Mouse (Mus musculus) right cerebral cortex, postnatal 14 days (tissue): Measurements from ENCODE around the gene Cdca5.

Experiments
- DNase-seq: peaks from one replicate; pipeline ENCODE4 v3.0.0; 2022

The Cdca5 gene

DNA sequence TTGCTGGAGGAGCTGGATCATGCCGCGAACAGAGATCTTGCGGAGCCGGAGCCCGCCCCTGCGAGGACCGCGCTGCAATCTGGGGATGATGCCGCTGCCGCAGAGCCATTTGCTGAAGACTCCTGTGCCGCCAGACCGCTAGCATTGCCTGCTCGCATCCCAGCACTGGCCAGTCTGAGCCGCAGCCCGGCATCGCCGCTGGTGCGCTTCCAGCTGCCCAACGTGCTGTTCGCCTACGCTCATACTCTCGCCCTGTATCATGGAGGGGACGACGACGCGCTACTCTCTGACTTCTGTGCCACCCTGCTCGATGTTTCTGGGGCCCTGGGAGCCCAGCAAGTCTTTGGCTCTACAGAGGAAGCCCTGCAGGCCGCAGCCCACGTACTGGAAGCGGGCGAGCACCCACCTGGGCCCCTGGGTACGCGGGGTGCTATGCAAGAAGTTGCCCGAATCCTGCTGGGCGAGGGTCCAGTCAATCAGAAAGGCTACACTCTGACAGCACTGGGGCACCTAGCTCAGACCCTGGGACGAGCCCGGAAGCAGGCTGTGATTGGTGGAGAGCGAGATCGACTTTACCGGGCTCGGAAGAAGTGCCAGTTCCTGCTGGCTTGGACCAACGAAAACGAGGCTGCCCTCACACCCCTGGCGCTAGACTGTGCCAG lies 23.0 kb upstream of the Cdca5 start:
- DNase-seq, result peak; percentile 55

DNA sequence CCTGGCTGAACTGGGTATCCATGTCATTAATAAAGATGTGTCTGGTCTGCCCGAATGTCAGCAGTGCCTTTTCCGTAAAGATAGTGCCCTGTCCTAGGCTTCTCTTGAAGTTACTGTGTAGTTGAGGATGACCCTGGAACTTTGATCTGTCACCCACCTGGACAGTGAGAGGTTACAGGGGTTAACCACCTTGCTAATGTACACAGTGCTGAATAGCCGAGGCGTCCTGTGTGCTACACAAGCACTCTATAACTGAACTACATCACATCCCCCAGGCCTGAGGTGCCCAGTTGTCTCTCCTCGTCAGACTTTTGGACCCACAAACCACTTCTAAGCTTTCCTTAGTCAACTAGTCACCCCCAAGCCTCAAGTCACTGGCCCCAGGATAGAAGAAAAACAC lies 22.4 kb upstream of the Cdca5 start:
- no peak for DNase-seq

DNA sequence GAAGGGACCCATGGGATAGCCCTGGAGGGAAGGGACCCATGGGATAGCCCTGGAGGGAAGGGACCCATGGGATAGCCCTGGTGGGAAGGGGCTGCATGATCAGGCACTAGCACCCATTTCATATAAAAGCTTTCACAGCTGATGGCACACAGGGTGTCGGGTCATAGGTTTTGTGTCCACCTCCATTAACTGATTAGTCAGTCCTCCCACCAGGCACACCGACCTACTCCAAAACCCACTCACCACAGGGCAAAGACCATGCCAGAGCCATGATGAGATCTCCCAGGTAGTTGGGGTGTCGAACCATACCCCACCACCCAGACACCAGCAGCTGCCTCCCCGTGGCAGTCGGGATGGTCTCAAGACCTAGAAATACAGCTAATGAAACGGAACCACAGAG lies 21.7 kb upstream of the Cdca5 start:
- no peak for DNase-seq

DNA sequence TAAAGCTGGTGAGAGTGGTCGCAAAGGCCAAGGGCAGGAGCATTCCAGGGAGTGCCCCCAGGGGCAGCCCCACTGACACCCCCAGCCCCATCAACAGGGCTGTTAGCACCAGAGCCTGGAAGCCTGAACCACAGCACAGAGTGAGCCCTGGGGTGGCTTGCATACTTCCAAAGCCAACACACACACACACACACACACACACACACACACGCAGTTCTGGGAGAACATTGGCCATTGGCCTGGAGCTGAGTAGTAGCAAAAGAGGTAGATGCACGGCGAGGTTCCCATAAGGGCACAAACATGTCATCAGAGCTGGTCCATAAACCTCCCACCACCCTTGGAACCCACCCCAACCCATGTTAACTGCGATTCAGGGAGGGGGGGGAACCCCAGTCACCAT lies 18.2 kb upstream of the Cdca5 start:
- DNase-seq, result peak; percentile 42

DNA sequence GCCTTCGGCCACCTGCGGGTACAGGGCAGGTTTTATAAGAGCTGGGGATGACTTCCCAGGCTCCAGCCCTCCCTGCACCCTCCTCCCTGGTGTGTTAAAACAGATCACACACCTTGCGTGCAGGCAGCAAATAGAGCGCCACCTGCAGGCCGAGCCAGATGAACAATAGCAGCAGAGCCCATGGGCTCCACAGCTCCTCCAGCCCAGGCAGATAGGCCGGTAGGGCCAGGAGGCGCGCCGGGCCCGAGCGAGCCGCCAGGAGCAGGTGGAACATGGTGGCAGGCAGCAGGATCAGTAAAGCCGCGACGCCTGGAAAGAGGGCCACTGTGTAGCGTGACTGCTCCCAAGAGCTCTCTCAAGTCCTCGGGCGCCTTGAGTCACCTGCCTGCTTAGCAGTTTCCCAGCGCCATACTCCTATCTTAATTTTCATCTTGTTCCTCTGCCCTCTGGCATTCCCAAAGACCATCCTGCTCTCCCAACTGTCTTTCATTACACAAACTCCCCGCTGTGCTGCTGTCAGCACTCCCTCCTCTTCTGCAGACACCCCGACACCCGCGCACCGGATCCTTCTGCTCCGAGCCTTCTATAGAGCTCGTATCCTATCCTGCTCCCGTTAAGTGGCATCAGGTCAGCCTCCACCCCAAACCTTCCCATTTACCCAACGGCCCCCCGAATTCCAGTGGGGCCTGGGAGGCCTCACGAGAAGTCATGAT lies 17.6 kb upstream of the Cdca5 start:
- peak; percentile 90 for DNase-seq

DNA sequence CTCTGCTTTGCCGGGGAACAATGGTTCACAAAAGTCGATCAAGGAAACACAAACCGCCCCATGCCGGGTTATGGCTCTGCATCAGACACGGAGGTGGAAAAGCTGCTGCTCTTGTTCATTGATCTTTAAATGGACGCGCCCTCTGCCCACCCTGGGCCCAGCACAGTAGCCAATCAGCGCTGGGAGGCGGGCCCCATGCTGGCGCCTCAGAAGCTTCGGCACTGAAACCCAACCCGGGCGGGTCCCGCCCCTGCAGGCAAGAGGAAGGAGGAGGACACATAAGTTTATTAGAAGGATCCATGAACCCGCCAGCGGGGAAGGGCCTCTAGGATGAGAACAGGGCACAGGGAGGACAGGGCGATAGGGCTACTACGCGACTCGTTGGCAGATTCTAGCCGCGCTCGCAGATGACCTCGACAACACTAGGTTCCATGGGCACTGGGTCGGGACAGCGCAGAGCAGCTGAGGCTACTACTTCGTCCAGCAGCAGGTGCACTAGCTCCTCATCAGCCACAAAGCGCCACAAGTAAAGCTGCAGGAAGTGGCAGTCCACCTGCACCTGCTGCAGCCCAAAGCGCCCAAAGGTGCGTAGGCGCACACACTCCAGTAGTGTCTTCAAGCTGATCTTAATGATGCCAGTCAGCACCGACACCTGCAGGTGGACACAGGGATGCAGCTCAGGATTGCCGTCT lies 16.9 kb upstream of the Cdca5 start, which contains the start of gene Tm7sf2:
TSS of gene Tm7sf2 (minus strand) at position 650 of the 692 bp plus-strand sequence.
- peak; percentile 86 for DNase-seq

DNA sequence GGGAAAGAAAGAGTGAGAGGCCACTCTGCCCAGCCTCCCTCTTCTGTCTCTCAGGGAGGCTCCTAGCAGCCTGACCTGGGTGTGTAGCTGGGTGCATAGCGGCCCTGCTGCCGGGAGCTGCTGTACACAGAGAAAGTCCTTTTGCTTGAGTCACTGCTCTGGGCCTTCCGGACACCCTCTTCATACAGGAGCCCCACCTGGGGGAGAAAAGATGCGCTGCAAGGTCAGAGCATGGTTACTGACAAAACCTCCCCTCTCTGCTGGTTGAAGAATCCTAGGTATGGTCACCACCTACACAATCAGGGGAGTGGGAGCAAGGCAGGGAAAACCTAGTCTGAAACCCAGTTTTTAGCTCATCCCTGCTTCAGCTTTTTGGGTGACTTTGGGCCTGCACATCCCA lies 15.8 kb upstream of the Cdca5 start:
- DNase-seq, result no peak

DNA sequence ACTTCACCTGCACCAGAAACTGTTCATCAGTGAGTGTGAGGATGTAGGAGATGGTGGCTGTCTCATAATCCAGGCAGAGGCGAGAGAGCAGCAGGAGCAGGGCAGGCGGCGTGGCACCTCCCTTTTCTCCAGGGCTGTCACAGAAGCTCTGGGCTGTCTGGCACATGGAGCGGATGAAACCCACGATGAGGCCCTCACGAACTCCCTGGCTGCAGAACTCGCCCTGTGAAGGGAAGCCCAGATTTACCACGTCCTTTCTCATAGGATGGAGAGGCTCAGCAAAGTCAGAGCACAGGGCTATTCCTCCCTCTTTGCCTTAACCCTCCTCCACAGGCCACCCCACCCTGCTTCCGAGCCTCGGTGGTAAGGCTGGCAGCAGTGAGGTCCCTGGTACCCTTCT lies 14.9 kb upstream of the Cdca5 start:
- DNase-seq, result no peak

DNA sequence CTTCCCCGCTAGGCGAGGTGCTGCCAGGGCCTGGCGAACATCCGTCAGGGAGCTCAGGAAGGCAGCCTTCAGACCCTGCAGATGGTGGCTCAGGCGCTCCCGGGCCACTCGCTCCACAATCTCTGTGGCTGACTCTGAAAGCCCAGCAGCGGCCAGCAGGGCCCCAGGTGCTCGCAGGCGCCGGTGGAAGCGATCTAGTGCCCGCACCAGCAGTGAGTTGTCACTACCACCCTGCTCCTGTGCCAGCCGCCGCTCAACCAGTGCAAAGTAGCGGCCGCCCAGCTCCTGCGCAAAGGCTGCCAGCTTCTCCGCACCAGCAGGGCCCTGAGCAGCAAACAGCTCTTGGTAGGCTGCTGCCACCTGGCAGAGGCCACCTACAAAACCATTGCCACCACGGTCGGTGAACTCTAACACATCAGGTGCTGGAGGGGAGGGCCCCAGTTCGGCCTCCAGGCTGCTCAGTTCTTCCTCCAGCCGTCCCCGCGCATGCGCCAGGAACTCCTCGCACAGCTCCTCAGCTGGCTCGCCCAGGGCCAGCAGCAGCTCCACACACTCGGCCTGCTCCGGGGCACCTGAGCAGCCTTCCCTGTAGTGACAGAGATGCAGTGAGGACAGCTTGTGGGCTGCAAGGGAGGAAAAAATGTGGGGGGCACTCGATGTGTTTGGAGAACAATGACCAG lies 14.1 kb upstream of the Cdca5 start:
- DNase-seq, result no peak

DNA sequence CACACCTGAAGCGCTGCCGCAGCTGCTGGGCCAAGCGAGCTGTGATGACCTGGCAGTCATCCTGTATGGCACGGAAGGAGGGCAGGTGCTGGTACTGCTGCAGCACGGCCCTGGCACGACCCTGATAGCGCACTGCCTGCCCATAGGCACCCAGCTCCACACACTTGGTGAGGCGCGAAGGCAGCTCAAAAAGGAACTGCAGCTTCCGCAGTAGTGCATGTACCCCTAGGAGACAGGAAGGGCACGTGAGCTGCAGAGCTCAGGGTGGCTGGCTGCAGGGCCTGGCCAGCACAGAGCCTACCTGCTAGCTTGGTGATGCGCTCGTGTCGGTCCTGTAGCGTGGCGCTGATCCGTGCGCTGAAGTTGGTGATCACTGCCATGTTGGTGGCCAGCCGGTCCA lies 13.5 kb upstream of the Cdca5 start:
- DNase-seq, result no peak

DNA sequence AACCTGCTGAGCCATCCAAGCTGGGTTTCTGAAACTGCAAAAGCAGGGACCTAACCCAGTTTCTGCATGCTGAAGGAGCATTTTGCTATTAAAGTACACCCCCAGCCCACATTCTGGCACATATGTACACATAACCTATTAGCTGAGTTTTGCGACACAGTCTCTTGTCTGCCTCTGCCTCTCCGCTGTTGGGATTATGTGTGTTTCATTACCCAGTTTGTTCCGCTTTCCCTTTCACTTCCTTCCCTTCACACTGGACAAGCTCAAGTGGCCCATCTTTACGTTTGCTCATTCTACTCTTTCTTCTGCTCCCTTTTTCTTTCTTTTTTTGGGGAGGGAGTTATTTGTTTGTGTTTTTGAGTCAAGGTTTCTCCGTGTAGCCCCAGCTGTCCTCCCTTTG lies 10.9 kb upstream of the Cdca5 start:
- no peak for DNase-seq

DNA sequence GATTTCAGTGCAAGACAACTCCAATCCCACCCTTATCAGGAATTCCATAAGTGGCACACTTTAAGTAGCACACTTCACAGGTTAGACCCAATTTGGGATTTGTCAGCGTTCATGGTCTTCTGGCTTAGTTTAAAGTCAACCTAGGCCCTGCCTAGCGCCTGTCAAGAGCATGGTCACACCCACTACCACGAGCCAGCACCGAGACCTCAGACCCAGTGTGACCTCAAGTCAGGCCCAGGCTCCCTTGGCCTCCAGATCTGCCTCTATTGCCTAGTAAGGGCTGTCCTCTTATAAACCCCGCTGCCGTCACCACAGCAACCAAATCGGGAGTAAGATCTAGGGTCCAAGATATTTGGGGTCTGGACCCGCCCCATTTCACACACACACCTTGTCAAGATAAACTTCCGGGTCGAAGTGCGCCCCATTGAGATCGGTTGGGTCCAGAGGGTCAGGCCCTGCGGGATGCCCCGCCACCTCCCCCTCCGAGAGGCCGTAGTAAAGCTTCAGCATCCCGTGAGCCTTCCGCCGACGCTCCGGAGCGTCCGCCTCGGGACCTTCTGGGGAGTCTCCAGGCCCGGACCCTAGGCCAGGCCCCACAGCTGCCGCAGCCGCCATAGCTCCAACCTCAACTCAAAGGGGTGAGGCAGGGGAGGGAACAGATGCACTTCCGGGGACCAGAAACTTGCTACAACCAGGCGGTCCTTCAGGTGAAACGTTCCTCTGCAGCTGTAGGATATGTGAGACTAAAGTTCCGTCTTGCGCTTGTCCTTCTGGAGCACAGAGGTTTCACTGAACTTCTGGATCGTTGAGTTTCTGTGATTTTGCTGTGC lies 8.0 kb upstream of the Cdca5 start, which contains the start of gene Vps51:
TSS of gene Vps51 (minus strand) at position 668 of the 830 bp plus-strand sequence.
- DNase-seq, result peak; percentile 78

DNA sequence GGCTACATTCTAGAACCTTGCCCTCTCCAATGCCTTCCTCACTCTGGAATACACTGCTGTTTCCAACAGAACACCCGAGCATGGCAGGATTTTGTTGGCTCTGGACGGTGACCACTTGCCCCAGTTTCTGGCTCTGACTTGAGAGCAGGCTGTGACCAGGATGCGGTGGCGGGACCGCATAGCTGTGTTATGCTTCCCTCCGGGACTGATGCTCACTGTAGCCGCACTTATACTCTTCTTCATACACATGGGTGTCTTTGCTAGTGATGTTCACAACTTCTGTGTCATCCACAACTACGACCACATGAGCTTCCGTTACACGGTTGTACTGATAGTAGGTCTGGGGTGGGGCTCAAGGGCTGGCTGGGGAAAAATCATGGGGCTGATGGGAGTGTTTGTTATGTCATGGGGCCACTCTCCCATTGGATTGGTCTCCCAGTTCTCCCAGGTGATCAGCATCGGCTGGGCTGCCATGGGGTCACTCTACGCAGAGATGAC lies 4.8 kb upstream of the Cdca5 start, which contains the start of gene Tmem262:
TSS of gene Tmem262 (plus strand) at position 51 of the 498 bp plus-strand sequence.
- DNase-seq, result no peak

DNA sequence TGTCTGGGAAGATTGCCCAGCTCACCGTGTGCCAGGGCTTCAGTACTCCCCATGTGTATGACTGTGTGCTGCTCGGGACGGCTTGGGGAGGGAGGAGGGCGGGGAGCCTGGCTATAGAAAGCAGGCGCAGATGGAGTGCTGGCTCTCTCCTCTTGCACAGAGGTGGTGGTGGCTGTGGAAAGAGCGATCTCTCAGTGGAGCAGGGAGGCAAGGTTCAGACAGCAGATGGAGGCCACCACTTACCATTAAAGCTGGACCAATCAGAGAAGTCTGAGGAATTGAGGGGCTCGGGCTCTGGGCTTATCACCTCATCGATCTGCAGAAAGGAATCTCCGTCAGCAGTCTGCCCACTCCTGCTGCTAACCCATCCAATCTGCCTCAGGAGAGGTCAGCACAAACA lies 2.6 kb upstream of the Cdca5 start, which contains the start of gene Gm28374:
TSS of gene Gm28374 (minus strand) at position 101 of the 400 bp plus-strand sequence.
- no peak for DNase-seq

DNA sequence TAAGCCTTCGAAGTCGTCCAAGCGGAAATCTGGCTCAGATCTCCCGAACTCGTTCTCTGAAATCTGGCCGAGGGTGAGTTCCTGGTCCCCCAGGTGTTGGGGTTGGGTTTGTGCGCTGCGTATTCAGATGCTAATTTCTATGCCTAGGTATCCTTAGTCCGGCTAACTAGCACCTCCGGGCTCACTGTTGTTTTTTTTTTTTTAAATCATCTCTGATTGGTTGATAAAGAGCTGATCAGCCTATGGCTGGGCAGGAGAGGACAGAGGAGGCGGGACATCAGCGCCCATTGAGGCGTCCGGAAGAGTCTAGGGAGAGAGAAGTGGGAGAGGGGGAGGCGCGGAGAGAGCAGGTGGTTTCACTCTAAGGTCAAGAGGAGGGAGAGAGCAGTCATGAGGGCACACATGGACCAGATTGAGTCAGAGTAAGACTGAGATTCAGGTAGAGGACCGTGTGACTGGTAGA lies 665 bp downstream of the Cdca5 start:
- DNase-seq, result no peak

DNA sequence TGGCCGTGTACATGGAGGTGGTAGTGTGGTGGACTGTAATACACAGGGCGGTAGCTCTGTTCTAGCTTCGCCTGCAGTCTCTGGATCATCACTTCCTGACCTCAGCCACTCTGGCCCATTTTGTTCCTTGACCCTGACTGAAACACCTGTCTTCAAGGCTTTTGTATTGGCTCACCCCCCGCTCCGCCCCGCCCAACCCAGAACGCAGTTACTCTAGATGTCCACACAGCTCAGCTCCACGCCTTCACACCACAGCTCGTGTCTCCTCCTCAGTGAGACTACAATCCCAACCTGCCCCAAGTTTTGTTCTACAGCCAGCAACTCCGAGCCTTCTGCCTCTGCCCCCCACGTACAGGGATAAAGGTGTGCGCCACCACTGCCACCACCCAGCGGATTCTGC lies 4.1 kb downstream of the Cdca5 start:
- no peak for DNase-seq

DNA sequence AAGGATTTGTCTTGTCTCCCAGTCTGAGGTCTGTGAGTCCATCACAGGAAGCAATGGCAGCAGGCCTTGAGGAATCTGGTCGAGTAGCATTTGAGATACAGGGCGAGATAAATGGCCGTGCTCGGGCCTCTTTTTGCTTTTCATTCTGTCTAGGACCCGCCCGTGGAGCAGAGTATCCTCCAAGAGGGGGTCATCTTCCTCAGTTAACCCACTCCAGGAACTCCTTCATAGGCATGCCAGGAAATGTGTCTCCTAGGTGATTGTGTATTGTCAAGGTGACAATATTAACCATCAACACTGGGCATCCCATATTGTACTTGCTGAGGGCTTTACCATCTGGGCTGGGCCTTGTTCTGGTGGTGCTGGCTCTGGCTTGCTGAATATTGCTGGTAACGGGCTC lies 9.3 kb downstream of the Cdca5 start, which contains the start of gene AC131692.1:
TSS of gene AC131692.1 (plus strand) at position 301 of the 400 bp plus-strand sequence.
- DNase-seq, result no peak

DNA sequence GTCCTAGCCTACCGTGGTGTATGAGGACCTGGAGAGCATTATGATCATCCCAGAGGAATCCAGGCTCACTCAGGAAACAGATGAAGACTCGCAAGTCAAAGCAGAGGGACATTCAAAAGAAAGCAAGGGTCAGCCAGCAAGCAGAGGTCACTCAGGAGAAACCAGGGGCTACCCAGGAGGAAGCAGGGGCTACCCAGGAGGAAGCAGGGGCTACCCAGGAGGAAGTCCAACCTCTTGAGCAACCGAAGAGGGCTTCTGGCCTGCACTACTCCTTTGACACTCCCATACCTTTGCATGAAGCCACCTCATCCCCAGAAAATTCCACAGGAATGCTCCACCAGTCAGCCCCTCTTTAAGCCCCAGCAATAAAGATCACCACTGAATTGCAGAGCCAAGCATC lies 13.1 kb downstream of the Cdca5 start:
- DNase-seq, result no peak

DNA sequence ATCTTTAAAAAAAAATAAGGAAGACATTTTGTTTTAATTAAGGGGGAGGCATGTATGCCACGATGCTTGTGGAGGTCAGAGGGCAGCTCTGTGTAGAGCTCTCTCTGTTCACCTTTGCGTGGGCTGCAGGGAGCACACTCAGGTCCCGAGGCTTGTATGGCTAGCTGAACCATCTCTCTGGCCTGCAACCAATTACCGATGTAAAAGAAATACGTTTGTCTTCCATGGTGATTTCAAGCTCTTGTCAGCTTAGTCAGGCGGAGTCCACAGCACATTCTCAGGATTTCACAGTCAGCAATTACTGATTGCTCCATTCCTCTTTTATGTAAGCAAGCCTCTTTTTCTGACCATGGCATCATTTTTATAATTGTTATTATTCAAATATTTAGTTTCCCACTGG lies 16.4 kb downstream of the Cdca5 start:
- no peak for DNase-seq

DNA sequence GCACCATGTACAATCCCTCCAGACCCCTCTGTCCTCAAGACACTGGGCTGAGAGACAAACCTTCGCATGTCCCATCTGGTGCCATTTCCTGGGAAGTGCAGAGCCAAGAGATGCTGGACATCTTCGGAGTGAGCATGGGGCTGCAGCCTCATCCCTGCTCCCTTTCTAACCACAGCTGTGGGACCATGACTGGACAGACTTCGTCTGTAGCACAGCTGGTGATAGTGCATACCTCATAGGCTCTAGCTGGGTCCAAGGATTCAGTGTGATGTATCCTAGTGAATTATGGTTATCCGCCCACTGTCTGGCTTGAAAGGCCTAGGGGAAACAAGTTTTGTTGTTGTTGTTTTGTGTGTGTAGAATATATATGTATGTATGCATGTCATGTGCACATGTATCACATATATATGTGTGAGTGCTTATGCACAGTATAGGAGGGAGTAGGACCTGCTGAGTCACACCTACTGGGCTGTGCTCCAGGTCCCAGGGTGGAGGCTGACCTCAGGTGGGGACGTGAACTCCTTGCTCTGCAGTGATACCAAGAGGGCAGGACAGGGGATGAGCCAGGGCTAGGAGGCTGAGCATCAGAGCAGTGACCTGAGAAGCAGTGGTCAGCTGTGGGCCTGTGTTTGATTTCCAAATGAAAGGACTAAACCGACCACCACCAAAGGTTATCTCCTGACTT lies 17.5 kb downstream of the Cdca5 start:
- DNase-seq, result no peak

DNA sequence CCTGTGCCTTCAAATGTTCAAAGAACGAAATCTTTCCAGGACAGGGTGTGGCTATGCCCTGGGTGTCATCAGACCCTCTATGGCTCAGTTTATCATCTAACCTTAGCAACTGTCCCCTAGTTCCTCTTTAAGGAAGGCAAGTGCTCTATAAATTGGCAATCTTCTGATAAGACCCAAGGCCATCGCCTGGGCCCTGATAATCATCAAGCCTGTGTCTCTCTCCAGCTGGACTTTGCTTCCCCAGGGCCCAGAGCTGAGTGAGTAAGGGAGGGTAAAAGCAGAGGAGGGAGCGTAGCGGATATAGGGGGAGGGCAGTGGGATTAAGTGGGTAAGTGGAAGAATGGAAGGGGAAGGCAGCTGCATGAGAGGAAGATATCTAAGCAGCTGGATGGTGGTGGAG lies 19.7 kb downstream of the Cdca5 start:
- DNase-seq, result no peak
